Mouse (Mus musculus): ENCODE data around the gene Nog.

DNA sequence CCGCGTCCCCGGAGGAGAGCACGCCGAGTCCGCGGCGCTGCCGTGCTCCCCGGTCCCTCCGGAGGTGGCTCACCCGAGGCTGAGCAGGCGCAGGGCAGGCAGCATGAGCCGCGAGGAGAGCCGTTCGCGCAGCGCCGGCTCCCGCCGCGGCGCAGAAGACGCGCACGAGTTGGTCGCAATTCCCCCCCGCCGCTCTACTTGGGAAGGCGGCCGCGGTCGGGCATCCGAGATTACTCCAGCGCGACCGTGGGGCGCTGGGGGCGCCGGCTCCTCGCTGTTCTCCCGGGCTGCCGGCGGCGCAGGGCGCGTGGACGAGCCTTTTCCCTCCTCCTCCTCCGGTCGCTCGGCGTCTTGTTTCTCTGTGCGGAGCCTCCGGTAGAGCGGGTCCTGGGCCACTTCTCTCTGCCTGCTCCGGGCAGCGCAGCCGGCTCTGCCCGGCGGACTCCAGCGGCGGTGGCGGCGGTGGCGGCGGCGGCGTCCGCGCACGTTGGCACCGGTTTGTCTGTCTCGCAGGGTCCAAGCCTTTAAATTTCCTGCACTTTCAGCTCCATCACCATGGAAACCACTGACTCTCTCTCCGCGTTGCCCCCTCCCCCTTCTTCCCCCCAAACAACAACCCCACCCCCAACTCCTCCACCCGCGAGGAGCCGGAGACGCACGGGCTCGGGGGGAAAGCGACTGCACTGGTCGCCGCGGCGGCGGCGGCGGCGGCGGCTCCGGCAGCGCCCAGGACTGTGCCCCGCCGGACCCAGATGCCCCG is at the start of gene Nog:
- no peak for TF ChIP-seq ZC3H11A (IDR thresholded peaks at IDR 0.05; ENCODE audit: low read depth, low read length)
- TF ChIP-seq POLR2AphosphoS5 (IDR thresholded peaks at IDR 0.05; ENCODE audit: borderline replicate concordance, low read depth, low read length), result no peak
- TF ChIP-seq MAFK (IDR thresholded peaks at IDR 0.05; ENCODE audit: borderline replicate concordance, low read depth, low read length), result no peak
- TF ChIP-seq MAZ (IDR thresholded peaks at IDR 0.05; ENCODE audit: low read depth, low read length), result no peak

Measured in MEL (cell line).